Mouse (Mus musculus): ENCODE results near the gene Pon3.

DNA sequence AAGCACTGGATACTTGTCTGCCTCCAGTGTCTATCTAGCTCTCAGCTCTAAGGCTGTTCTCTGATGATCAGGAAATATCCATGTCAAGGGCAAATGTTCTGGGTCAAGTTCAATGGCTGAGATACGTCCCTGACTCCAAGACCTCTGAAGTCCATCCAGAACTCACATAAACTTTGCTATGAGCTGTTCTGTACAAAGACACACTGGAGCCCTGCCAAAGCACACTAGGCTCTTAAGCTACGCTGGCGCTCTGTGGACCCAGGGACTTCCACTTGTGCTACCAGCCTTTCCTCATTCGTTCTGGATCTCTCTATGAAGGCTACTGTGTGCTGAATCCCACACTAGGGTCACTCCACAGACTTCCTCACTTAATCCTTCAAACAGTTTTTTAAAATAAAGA is 66.6 kb downstream of the Pon3 start:
- no peak for TF ChIP-seq CTCF (IDR thresholded peaks at IDR 0.05; ENCODE audit: low read depth, low read length)
- TF ChIP-seq GATA1 (IDR thresholded peaks at IDR 0.05; ENCODE audit: borderline replicate concordance, low read length) = no peak
- TF ChIP-seq TAL1 (conservative IDR thresholded peaks at IDR 0.05; ENCODE audit: low read depth, low read length) = no peak
- no peak for TF ChIP-seq GATA2 (IDR thresholded peaks at IDR 0.05; ENCODE audit: borderline replicate concordance, low read depth, low read length)
- TF ChIP-seq POLR2AphosphoS5 (IDR thresholded peaks at IDR 0.05; ENCODE audit: insufficient replicate concordance, low read depth, low read length) = no peak
